Mouse (Mus musculus): ENCODE measurements at regions not wholly inside any gene's neighbourhood (a gene's known extent, or its start where the extent isn't known, plus 50 kb on each side); places are given as distances from the start of the nearest gene placed in this dataset.

- no peak for DNase-seq (ENCODE audit: low spot score in 2 of 2)
Measured at GRCm38 (mm10) chr11:44156081-44156480, 243.8 kb upstream of the Il12b start.

- no peak for DNase-seq (ENCODE audit: low spot score in 2 of 2)
Measured at GRCm38 (mm10) chr11:44156490-44157345, 243.1 kb upstream of the Il12b start.

DNA sequence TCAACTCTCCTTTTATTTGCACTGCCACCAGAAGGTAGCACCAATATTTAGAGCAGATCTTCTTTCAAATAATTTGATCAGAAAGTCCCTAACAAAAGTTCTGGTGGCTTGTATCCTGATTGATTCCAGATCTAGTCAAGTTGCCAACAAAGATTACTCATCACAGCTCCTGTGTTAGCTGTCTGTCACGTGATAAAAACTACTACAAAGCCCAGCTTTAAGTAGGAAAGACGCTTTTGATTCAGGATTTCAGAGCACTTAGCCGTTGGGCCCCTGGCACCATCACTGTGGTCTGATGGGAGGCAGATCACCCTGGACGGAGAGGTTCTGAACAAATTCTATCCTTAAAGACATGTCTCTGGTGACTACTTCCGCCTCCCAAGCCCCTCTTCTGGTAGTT lies 241.6 kb upstream of the Il12b start:
- DNase-seq (ENCODE audit: low spot score in 2 of 2): no peak

DNA sequence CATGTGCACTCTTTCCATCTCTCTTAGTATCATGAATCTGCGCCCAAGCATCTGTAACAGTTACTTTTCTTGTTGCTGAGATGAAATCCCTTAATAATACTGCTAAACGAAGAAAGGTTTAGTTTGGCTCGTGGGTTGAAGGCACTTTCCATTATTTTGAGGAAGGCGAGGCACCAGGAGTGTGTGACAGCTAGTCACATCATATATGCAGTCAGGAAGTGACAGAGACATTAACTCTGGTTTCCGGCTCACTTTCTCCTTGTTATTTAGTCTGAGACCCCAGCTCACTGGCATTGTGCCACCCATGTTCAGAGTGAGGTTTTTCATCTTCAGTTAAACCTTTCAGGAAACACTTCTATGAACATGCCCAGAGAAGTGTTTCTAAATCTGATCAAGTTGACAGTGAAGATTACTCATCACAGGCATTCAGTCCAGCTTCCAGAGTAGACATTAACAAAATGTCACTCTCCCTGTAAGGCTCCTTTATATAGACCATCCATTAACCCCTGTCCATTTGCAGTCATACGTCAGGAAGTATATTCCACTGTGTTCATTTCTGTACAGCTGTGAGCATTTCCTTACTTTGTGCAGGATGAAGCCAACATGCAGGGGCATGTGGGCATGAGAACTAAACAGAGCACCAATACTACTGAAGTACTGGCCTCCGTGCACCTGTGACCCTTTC lies 238.0 kb upstream of the Il12b start:
- DNase-seq (ENCODE audit: low spot score in 2 of 2): no peak

DNA sequence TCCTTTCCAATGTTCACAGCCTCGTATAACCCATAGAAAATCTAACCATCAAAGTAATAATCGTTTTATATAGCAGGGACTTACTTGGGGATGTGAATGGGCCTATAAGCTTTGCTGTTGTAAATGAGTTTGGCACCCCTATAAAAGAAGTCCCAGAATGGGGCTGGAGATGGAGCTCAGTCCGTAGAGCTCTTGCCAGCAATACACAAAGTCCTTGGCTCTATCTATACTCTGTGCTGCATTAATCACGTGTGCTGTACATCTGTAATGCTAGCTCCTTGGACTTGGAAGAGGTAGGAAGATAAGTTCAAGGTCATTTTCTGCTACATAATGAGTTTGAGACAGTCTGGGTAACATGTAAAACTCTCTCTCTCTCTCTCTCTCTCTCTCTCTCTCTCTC lies 236.8 kb upstream of the Il12b start:
- DNase-seq (ENCODE audit: low spot score in 2 of 2): no peak

DNA sequence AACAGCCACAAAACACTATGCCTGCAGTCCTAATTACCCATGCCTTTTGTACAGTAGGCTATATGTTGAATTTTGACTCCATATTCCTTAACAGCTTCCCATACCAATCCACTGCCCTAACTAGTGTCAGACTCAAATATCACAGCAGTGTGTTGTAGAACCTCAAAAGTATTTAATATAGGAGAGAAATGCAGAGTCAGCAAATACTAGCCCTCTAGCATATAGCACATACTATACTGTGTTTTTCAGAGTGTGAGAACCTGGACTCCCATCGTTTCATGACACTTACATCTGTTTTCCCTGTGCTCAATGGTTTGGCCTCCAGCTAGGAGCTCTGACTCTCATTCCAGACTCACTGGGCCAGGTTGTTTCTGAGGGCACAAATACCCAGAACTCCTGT lies 236.1 kb upstream of the Il12b start:
- DNase-seq (ENCODE audit: low spot score in 2 of 2): no peak

GRCm38 (mm10) chr11:44164186-44164585 lies 235.7 kb upstream of the Il12b start:
- DNase-seq (ENCODE audit: low spot score in 2 of 2): no peak

GRCm38 (mm10) chr11:44167724-44168500 lies 232.0 kb upstream of the Il12b start:
- no peak for DNase-seq (ENCODE audit: low spot score in 2 of 2)

GRCm38 (mm10) chr11:44172478-44172877 lies 227.4 kb upstream of the Il12b start:
- DNase-seq (ENCODE audit: low spot score in 2 of 2): no peak

GRCm38 (mm10) chr11:44173196-44173595 lies 226.7 kb upstream of the Il12b start:
- no peak for DNase-seq (ENCODE audit: low spot score in 2 of 2)

DNA sequence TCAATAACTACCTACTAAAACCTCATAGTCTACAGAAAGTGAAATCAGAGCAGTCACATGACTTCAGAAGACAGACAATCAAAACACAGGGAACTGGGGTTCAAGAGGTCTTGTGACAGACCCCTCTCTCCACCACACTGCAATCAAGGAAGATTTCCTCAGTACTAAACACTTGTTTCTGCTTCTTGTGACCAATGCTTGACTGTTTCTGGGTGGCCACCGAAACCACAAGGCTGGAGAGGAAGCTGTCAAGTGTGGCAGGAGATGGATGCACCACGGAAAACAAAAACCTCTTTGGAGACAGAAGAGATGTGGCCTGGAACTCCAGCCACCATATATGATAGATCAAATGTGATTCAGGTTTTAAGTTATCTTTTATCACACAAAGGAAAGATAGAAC lies 225.3 kb upstream of the Il12b start:
- DNase-seq (ENCODE audit: low spot score in 2 of 2): no peak

DNA sequence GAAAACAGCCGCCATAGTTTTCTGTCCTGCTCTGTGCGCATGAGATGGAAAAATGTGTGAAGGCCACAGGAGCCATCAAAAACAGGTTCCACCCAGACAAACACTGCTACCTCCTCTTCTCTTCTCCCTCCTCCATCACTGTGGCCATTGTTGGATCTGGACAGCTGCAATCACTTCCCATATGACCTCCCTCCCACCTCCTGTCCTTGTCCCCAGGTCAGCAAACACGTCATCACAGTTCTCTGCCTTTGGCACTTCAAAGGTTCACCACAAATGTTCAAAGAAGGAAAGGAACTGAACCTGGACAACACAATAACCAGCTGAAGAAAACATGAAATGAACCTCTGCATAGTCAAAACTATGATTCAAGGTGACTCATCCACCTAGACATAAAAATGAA lies 220.2 kb upstream of the Il12b start:
- DNase-seq (ENCODE audit: low spot score in 2 of 2): no peak

DNA sequence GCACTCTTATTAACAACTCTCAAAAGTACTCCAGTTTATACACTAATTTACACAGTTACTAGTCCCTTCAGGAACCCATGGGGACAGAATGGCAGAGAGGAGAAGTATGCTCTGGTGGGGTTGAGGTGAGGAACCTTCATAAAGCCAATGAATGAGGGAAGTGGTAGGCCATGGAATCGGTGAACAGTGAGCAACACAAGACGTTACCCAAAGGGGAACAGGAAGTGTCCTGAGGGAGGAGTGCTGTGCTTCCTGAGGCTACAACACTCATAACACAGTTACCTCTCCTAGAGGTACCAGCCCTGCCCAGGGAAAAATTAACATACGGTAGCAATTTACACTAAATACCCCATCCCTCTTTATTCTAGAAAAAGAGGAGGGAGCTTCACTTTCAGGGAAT lies 216.0 kb upstream of the Il12b start:
- no peak for DNase-seq (ENCODE audit: low spot score in 2 of 2)

GRCm38 (mm10) chr11:44185218-44185890 lies 214.5 kb upstream of the Il12b start:
- DNase-seq (ENCODE audit: low spot score in 2 of 2): no peak

GRCm38 (mm10) chr11:44188202-44188601 lies 211.7 kb upstream of the Il12b start:
- no peak for DNase-seq (ENCODE audit: low spot score in 2 of 2)

- no peak for DNase-seq (ENCODE audit: low spot score in 2 of 2)
Measured at GRCm38 (mm10) chr11:44193806-44194205, 206.1 kb upstream of the Il12b start.

- DNase-seq (ENCODE audit: low spot score in 2 of 2): no peak
Measured at GRCm38 (mm10) chr11:44202716-44203115, 197.1 kb upstream of the Il12b start.

DNA sequence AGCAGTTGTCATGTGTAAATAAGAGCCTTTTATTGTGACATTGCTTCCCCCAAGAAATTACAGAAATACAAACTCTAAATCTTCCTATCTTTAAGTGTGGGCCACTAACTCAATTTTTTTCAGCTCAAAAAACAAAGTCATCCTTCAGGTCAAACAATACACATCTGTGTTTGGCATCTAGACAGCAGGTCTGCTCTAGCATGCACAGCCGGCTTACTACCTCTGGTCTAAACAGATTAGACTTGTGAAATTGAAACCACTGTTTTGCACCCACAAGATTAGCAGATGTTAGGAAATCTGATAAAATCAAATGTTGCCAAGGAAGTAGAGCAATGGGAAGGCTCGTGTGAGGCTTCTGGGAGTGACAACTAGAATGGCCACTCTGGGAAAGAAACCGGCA lies 195.5 kb upstream of the Il12b start:
- DNase-seq (ENCODE audit: low spot score in 2 of 2): no peak

DNA sequence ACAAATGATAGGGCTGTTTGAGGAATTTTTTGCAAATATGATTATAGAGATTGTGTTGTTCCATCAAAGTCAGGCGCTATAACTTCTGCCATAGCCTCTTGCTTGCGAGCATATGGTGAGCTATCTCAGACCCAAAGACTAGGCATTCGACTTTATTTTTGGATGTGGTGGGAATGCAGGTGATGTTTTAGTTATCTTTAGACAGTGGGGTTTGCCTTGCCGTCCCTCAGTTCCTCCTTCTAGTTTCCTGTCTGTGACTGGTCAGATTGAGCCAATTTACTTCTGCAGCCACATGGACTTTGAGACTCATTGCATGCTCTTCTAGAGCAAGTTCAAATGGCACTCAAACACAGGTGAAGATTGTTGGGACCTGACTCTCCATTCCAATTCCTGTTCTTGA lies 193.0 kb upstream of the Il12b start:
- DNase-seq (ENCODE audit: low spot score in 2 of 2): no peak

GRCm38 (mm10) chr11:44211871-44212441 lies 187.9 kb upstream of the Il12b start:
- peak in 1 of 2 experiments; percentile 53 for DNase-seq (ENCODE audit: low spot score in 2 of 2)

GRCm38 (mm10) chr11:44214095-44214494 lies 185.8 kb upstream of the Il12b start:
- no peak for DNase-seq (ENCODE audit: low spot score in 2 of 2)
